Mouse (Mus musculus): ENCODE results near the gene Ncor1.
"Not testable (repeated sequence)": the region's sequence is repeated elsewhere in the genome, so short reads cannot be mapped to it uniquely, and the experiment has no call there.

Ncor1 gene

GRCm38 (mm10) chr11:62396405-62396804 is 61.9 kb downstream of the Ncor1 start:
- in situ Hi-C loops (cut with MboI; ENCODE audit: low pct_unique_long_range_greater_than_20kb in 1 of 2, low sequenced_read_pairs in 2 of 2, unreplicated experiment in 1 of 2), result no loop called here

GRCm38 (mm10) chr11:62388331-62388679 is 70.0 kb downstream of the Ncor1 start:
- in situ Hi-C loops (cut with MboI; ENCODE audit: low pct_unique_long_range_greater_than_20kb in 1 of 2, low sequenced_read_pairs in 2 of 2, unreplicated experiment in 1 of 2), result no loop called here

- in situ Hi-C loops (cut with MboI; ENCODE audit: low pct_unique_long_range_greater_than_20kb in 1 of 2, low sequenced_read_pairs in 2 of 2, unreplicated experiment in 1 of 2), result no loop called here
Measured at GRCm38 (mm10) chr11:62387608-62388330, 70.6 kb downstream of the Ncor1 start.

- in situ Hi-C loops (cut with MboI; ENCODE audit: low pct_unique_long_range_greater_than_20kb in 1 of 2, low sequenced_read_pairs in 2 of 2, unreplicated experiment in 1 of 2), result not testable (repeated sequence)
Measured at GRCm38 (mm10) chr11:62377202-62377851, 81.0 kb downstream of the Ncor1 start.

GRCm38 (mm10) chr11:62371776-62372175 is 86.6 kb downstream of the Ncor1 start:
- in situ Hi-C loops (cut with MboI; ENCODE audit: low pct_unique_long_range_greater_than_20kb in 1 of 2, low sequenced_read_pairs in 2 of 2, unreplicated experiment in 1 of 2), result no loop called here

- in situ Hi-C loops (cut with MboI; ENCODE audit: low pct_unique_long_range_greater_than_20kb in 1 of 2, low sequenced_read_pairs in 2 of 2, unreplicated experiment in 1 of 2), result no loop called here
Measured at GRCm38 (mm10) chr11:62369924-62370323, 88.4 kb downstream of the Ncor1 start.

- in situ Hi-C loops (cut with MboI; ENCODE audit: low pct_unique_long_range_greater_than_20kb in 1 of 2, low sequenced_read_pairs in 2 of 2, unreplicated experiment in 1 of 2), result no loop called here
Measured at GRCm38 (mm10) chr11:62366879-62367278, 91.5 kb downstream of the Ncor1 start.

- in situ Hi-C loops (cut with MboI; ENCODE audit: low pct_unique_long_range_greater_than_20kb in 1 of 2, low sequenced_read_pairs in 2 of 2, unreplicated experiment in 1 of 2), result no loop called here
Measured at GRCm38 (mm10) chr11:62355216-62355615, 103.1 kb downstream of the Ncor1 start.

GRCm38 (mm10) chr11:62351948-62352347 is 106.4 kb downstream of the Ncor1 start:
- in situ Hi-C loops (cut with MboI; ENCODE audit: low pct_unique_long_range_greater_than_20kb in 1 of 2, low sequenced_read_pairs in 2 of 2, unreplicated experiment in 1 of 2), result no loop called here

- in situ Hi-C loops (cut with MboI; ENCODE audit: low pct_unique_long_range_greater_than_20kb in 1 of 2, low sequenced_read_pairs in 2 of 2, unreplicated experiment in 1 of 2), result no loop called here
Measured at GRCm38 (mm10) chr11:62343002-62343401, 115.3 kb downstream of the Ncor1 start.

- in situ Hi-C loops (cut with MboI; ENCODE audit: low pct_unique_long_range_greater_than_20kb in 1 of 2, low sequenced_read_pairs in 2 of 2, unreplicated experiment in 1 of 2), result no loop called here
Measured at GRCm38 (mm10) chr11:62332228-62332627, 126.1 kb downstream of the Ncor1 start.

GRCm38 (mm10) chr11:62331141-62331540 is 127.2 kb downstream of the Ncor1 start:
- in situ Hi-C loops (cut with MboI; ENCODE audit: low pct_unique_long_range_greater_than_20kb in 1 of 2, low sequenced_read_pairs in 2 of 2, unreplicated experiment in 1 of 2), result no loop called here

- in situ Hi-C loops (cut with MboI; ENCODE audit: low pct_unique_long_range_greater_than_20kb in 1 of 2, low sequenced_read_pairs in 2 of 2, unreplicated experiment in 1 of 2), result no loop called here
Measured at GRCm38 (mm10) chr11:62323659-62324058, 134.7 kb downstream of the Ncor1 start.

- in situ Hi-C loops (cut with MboI; ENCODE audit: low pct_unique_long_range_greater_than_20kb in 1 of 2, low sequenced_read_pairs in 2 of 2, unreplicated experiment in 1 of 2), result no loop called here
Measured at GRCm38 (mm10) chr11:62320097-62320496, 138.2 kb downstream of the Ncor1 start.

GRCm38 (mm10) chr11:62317746-62318145 is 140.6 kb downstream of the Ncor1 start:
- in situ Hi-C loops (cut with MboI; ENCODE audit: low pct_unique_long_range_greater_than_20kb in 1 of 2, low sequenced_read_pairs in 2 of 2, unreplicated experiment in 1 of 2), result no loop called here

- in situ Hi-C loops (cut with MboI; ENCODE audit: low pct_unique_long_range_greater_than_20kb in 1 of 2, low sequenced_read_pairs in 2 of 2, unreplicated experiment in 1 of 2), result no loop called here
Measured at GRCm38 (mm10) chr11:62314984-62315383, 143.4 kb downstream of the Ncor1 start.

GRCm38 (mm10) chr11:62309296-62309695 is 149.0 kb downstream of the Ncor1 start:
- in situ Hi-C loops (cut with MboI; ENCODE audit: low pct_unique_long_range_greater_than_20kb in 1 of 2, low sequenced_read_pairs in 2 of 2, unreplicated experiment in 1 of 2), result no loop called here

GRCm38 (mm10) chr11:62305866-62306265 is 152.5 kb downstream of the Ncor1 start:
- in situ Hi-C loops (cut with MboI; ENCODE audit: low pct_unique_long_range_greater_than_20kb in 1 of 2, low sequenced_read_pairs in 2 of 2, unreplicated experiment in 1 of 2), result no loop called here

GRCm38 (mm10) chr11:62298883-62299282 is 159.5 kb downstream of the Ncor1 start:
- in situ Hi-C loops (cut with MboI; ENCODE audit: low pct_unique_long_range_greater_than_20kb in 1 of 2, low sequenced_read_pairs in 2 of 2, unreplicated experiment in 1 of 2), result loop anchor here (25.0 kb wide), 1 partner anchor 388 kb away; no protein-coding TSS in a partner anchor

- in situ Hi-C loops (cut with MboI; ENCODE audit: low pct_unique_long_range_greater_than_20kb in 1 of 2, low sequenced_read_pairs in 2 of 2, unreplicated experiment in 1 of 2), result loop anchor here (25.0 kb wide), 1 partner anchor 393 kb away; no protein-coding TSS in a partner anchor
Measured at GRCm38 (mm10) chr11:62294121-62294520, 164.2 kb downstream of the Ncor1 start.
